Mouse (Mus musculus) CD4-positive, CD25-positive, alpha-beta regulatory T cell, adult 2 months (primary cell): ENCODE data around the gene Plau.

ENCODE experiments used
- DNase-seq: peaks from one replicate; pipeline ENCODE4 v3.0.0-alpha.2; 2012; ENCODE audit warnings: low read depth, low spot score

Plau gene

GRCm38 (mm10) chr14:20891941-20892402 lies 55.5 kb downstream of the Plau start:
- no peak for DNase-seq
